Mouse (Mus musculus): ENCODE data around the gene Ptprr. TPM values are rescaled to one million over a fixed set of nuclear protein-coding genes. Genes with fewer than 3 reads are reported as not detected.

Ptprr gene
- polyA plus RNA-seq, 1 experiment from 2014 or later, result 2.9 TPM

DNA sequence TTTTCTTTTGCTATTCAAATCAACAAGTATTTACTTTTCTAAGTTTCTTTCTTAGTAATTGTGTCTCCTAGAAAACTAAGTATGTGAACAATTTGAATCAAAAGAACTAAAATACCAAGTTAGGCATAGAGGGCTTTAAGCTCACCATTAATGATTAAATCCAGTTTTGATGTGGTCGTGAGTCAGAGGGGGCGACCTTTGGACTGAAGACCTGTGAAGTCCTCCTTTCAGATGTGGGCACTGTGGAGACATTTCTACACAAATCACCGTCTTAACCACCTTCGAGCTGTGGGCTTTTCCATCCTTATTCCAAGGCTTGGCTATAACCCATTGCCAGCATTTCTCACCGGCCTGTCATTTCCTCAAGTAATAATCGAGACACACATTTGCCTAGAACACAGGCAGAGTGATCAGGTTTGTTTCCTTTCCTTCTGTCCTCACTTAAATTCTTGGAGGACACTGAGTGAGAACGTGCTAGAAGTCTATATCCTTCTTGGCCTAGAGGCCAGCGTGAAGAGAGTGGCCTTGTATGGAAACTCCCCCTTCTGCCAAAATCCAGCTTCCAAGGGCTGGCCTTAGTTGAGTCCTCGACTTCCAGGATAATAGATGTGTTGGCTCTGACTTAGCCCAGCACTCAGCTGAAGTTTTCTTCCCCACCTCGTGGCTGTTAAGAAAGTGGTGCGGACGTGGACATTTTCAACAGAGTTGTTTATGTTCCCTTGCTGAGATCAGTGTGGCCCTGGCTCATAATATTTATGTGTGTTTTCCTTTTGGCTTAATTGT lies 202.5 kb downstream of the Ptprr start:
- 85% methylated on average over 12 of the region's 12 CpGs for WGBS
- DNase-seq (ENCODE audit: low spot score, missing footprints), result no peak
- no peaks in the 10 kb centered on the region for H3K27me3 ChIP-seq (ENCODE audit: control insufficient read depth, insufficient read depth, low read length)
- no peak overlapping the region for H3K4me3 ChIP-seq (ENCODE audit: low read depth, low read length)
- H3K27ac ChIP-seq (ENCODE audit: low read depth, low read length), result no peak overlapping the region
- H3K9ac ChIP-seq (ENCODE audit: low read length), result no peak overlapping the region
- no peaks in the 10 kb centered on the region for H3K36me3 ChIP-seq (ENCODE audit: control insufficient read depth, insufficient read depth, low read length)
- H3K4me1 ChIP-seq (ENCODE audit: control insufficient read depth, insufficient read depth, low read length), result no peaks in the 10 kb centered on the region
- no peaks in the 10 kb centered on the region for H3K9me3 ChIP-seq (ENCODE audit: control insufficient read depth, low read length)
- ATAC-seq (ENCODE audit: low FRiP score), result no peak
- no peak overlapping the region for H3K4me2 ChIP-seq

DNA sequence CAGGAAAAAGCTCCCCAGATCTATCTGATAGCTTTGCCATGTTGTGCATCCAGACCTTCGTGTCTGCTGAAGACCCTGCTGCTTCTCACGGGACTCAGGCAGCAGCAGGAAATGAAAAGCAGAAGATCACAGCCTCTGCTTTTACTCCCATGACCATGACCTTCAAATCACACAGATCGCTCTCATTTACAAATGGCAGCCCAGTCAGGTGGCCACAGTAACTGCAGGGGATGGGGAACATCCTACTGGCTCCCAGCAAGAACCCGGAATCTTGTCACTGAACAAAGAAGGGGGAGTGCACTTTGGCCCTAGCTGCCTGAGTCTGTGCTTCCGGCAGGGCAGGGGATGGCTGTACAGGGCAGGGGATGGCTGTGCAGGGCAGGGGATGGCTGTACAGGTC lies 217.3 kb downstream of the Ptprr start:
- Histone ChIP-seq H3K27me3 (ENCODE audit: control insufficient read depth, insufficient read depth, low read length) (no peaks in the 10 kb centered on the region), H3K9me3 (ENCODE audit: control insufficient read depth, low read length) (no peaks in the 10 kb centered on the region), H3K4me3 (ENCODE audit: low read depth, low read length) (no peak overlapping the region), H3K36me3 (ENCODE audit: control insufficient read depth, insufficient read depth, low read length) (no peaks in the 10 kb centered on the region), H3K4me1 (ENCODE audit: control insufficient read depth, insufficient read depth, low read length) (no peaks in the 10 kb centered on the region), H3K9ac (ENCODE audit: low read length) (no peak overlapping the region), H3K4me2 (no peak overlapping the region), H3K27ac (ENCODE audit: low read depth, low read length) (no peak overlapping the region)
- no peak for DNase-seq (ENCODE audit: low spot score, missing footprints)
- 58% methylated on average over 5 of the region's 5 CpGs for WGBS
- ATAC-seq (ENCODE audit: low FRiP score), result no peak

DNA sequence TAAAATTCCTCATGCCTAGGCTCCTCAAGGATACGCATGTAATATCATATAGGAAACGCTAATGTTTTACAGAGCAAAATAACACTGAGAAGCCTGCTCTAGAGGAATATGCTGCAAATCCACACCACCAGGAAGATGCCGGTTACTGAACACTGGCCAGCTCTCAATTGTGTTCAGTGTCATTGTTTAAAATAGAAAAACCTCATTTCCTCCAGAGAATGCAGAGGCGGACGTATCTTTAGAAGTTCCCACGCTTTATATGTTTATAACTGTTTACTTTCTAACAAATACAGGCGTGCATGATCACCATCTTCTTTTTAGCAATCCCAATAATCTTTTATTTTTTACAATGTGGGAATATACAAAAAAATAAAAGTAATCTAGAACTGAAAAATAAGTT lies 224.2 kb downstream of the Ptprr start:
- Histone ChIP-seq H3K36me3 (ENCODE audit: control insufficient read depth, insufficient read depth, low read length) (no peaks in the 10 kb centered on the region), H3K27ac (ENCODE audit: low read depth, low read length) (no peak overlapping the region), H3K4me2 (no peak overlapping the region), H3K9me3 (ENCODE audit: control insufficient read depth, low read length) (no peaks in the 10 kb centered on the region), H3K27me3 (ENCODE audit: control insufficient read depth, insufficient read depth, low read length) (no peaks in the 10 kb centered on the region), H3K4me1 (ENCODE audit: control insufficient read depth, insufficient read depth, low read length) (no peaks in the 10 kb centered on the region), H3K4me3 (ENCODE audit: low read depth, low read length) (no peak overlapping the region), H3K9ac (ENCODE audit: low read length) (no peak overlapping the region)
- no peak for DNase-seq (ENCODE audit: low spot score, missing footprints)
- WGBS, result 82% methylated on average over 7 of the region's 7 CpGs
- no peak for ATAC-seq (ENCODE audit: low FRiP score)

DNA sequence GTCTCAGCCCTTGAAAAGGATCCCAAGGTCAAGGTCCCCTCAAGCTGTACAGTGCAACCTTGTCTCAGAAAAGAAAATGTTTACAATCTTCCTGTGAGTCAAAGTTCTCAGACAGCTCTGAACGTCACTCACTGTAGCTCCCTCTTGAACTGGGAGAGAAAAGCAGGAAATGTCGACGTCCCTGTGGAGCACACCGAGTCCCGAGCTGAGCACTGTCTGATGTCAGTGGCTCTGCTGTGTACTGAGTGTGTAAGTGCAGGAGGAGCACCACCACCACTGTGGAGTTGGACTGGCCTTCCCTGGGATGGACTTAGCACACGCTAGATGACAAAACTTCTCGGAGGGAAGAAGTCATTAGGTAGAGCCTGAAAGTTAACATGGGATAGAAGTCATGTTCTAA lies 225.4 kb downstream of the Ptprr start:
- no peaks in the 10 kb centered on the region for H3K36me3 ChIP-seq (ENCODE audit: control insufficient read depth, insufficient read depth, low read length)
- H3K9me3 ChIP-seq (ENCODE audit: control insufficient read depth, low read length), result no peaks in the 10 kb centered on the region
- WGBS, result 72% methylated on average over 7 of the region's 7 CpGs
- H3K4me1 ChIP-seq (ENCODE audit: control insufficient read depth, insufficient read depth, low read length), result no peaks in the 10 kb centered on the region
- no peak overlapping the region for H3K27ac ChIP-seq (ENCODE audit: low read depth, low read length)
- ATAC-seq (ENCODE audit: low FRiP score) (no peak), DNase-seq (ENCODE audit: low spot score, missing footprints) (no peak)
- H3K4me2 ChIP-seq, result no peak overlapping the region
- no peak overlapping the region for H3K4me3 ChIP-seq (ENCODE audit: low read depth, low read length)
- no peaks in the 10 kb centered on the region for H3K27me3 ChIP-seq (ENCODE audit: control insufficient read depth, insufficient read depth, low read length)
- H3K9ac ChIP-seq (ENCODE audit: low read length), result no peak overlapping the region

DNA sequence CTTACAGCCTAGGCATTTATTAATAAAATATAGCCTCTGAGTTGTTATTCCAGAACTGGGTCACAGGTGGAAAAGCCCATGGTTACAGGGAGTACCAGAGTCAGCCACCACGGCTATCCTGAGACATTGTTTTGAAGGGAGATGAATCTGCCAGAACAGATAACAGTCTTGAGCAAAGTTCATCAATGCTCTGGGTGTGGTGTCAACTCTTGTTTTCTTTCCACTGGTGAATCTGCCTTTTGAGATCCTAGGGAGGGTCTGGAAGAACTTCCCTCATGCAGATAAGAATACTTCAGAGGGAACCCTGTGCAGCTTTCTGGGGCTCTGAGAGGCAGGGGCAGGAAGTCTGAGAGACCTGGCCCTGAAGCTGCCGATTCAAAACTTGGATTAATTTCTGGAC lies 227.6 kb downstream of the Ptprr start:
- Histone ChIP-seq H3K4me2 (no peak overlapping the region), H3K27ac (ENCODE audit: low read depth, low read length) (no peak overlapping the region), H3K4me1 (ENCODE audit: control insufficient read depth, insufficient read depth, low read length) (no peaks in the 10 kb centered on the region), H3K27me3 (ENCODE audit: control insufficient read depth, insufficient read depth, low read length) (no peaks in the 10 kb centered on the region), H3K9ac (ENCODE audit: low read length) (no peak overlapping the region), H3K9me3 (ENCODE audit: control insufficient read depth, low read length) (no peaks in the 10 kb centered on the region), H3K4me3 (ENCODE audit: low read depth, low read length) (no peak overlapping the region), H3K36me3 (ENCODE audit: control insufficient read depth, insufficient read depth, low read length) (no peaks in the 10 kb centered on the region)
- no peak for DNase-seq (ENCODE audit: low spot score, missing footprints)
- ATAC-seq (ENCODE audit: low FRiP score), result no peak
- WGBS, result 77% methylated on average over 2 of the region's 2 CpGs

DNA sequence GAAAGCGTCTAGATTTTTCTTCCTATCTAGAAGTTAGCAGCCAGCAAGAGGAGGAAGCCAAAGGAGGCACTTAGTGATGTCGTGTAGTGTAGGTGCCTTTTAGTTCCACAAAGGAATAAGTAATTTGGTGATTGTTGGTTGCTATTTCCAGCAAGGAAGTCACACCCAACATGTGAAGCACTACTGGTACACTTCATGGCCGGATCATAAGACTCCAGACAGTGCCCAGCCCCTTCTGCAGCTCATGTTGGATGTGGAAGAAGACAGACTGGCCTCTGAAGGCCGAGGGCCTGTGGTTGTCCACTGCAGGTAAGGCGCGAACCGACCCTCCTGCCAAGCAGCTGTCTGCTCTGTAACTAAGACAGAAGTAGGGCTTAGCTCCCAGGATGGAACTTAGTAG lies 234.7 kb downstream of the Ptprr start:
- H3K9ac ChIP-seq (ENCODE audit: low read length), result no peak overlapping the region
- no peaks in the 10 kb centered on the region for H3K4me1 ChIP-seq (ENCODE audit: control insufficient read depth, insufficient read depth, low read length)
- ATAC-seq (ENCODE audit: low FRiP score) (no peak), DNase-seq (ENCODE audit: low spot score, missing footprints) (no peak)
- no peak overlapping the region for H3K4me2 ChIP-seq
- no peak overlapping the region for H3K27ac ChIP-seq (ENCODE audit: low read depth, low read length)
- H3K27me3 ChIP-seq (ENCODE audit: control insufficient read depth, insufficient read depth, low read length), result no peaks in the 10 kb centered on the region
- no peaks in the 10 kb centered on the region for H3K36me3 ChIP-seq (ENCODE audit: control insufficient read depth, insufficient read depth, low read length)
- no peaks in the 10 kb centered on the region for H3K9me3 ChIP-seq (ENCODE audit: control insufficient read depth, low read length)
- 90% methylated on average over 7 of the region's 7 CpGs for WGBS
- no peak overlapping the region for H3K4me3 ChIP-seq (ENCODE audit: low read depth, low read length)

DNA sequence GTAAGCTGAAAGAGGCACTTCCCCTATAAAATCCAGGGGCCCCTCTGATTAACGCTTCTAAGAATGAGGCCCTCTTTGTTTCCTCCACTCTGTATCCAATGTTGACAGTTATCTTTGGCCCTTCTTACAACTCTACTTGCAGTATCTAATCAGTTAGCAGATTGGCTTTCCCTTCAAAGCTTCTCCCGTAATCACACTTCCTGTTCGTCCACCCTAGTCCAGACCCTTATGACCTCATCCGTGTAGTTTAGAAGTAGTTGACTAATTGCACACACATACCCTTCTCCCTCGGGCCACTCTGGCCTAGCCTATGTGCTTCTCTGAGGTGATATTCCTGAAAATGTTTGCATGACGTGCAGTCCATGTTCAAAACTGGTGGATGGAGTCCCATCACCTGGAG lies 236.0 kb downstream of the Ptprr start:
- Histone ChIP-seq H3K4me1 (ENCODE audit: control insufficient read depth, insufficient read depth, low read length) (no peaks in the 10 kb centered on the region), H3K4me2 (no peak overlapping the region), H3K36me3 (ENCODE audit: control insufficient read depth, insufficient read depth, low read length) (no peaks in the 10 kb centered on the region), H3K4me3 (ENCODE audit: low read depth, low read length) (no peak overlapping the region), H3K9ac (ENCODE audit: low read length) (no peak overlapping the region), H3K9me3 (ENCODE audit: control insufficient read depth, low read length) (no peaks in the 10 kb centered on the region), H3K27me3 (ENCODE audit: control insufficient read depth, insufficient read depth, low read length) (no peaks in the 10 kb centered on the region), H3K27ac (ENCODE audit: low read depth, low read length) (no peak overlapping the region)
- ATAC-seq (ENCODE audit: low FRiP score) (no peak), DNase-seq (ENCODE audit: low spot score, missing footprints) (no peak)
- WGBS, result 83% methylated on average over 6 of the region's 6 CpGs

DNA sequence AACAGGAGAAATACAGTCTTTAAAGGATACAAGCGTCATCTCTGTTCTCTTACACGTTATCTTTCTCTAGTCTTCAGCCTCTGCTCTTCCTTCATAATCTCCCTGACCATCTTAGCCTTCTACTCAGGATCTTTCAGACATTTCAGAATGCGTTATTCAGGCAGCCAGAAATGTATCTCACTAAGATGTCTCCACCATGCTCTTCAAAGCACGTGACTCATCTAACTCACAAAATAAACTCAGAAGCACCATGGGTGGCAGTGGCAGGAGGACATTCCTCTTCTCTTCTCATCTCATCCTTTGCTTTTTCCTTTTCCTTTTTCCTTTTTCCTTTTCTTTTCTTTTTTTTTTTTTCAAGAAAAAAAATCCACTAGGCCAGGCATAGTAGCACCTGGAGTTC lies 241.3 kb downstream of the Ptprr start:
- 76% methylated on average over 4 of the region's 4 CpGs for WGBS
- Histone ChIP-seq H3K36me3 (ENCODE audit: control insufficient read depth, insufficient read depth, low read length) (no peaks in the 10 kb centered on the region), H3K4me3 (ENCODE audit: low read depth, low read length) (no peak overlapping the region), H3K4me2 (no peak overlapping the region), H3K4me1 (ENCODE audit: control insufficient read depth, insufficient read depth, low read length) (no peaks in the 10 kb centered on the region), H3K9me3 (ENCODE audit: control insufficient read depth, low read length) (no peaks in the 10 kb centered on the region), H3K9ac (ENCODE audit: low read length) (no peak overlapping the region), H3K27me3 (ENCODE audit: control insufficient read depth, insufficient read depth, low read length) (no peaks in the 10 kb centered on the region), H3K27ac (ENCODE audit: low read depth, low read length) (no peak overlapping the region)
- DNase-seq (ENCODE audit: low spot score, missing footprints) (no peak), ATAC-seq (ENCODE audit: low FRiP score) (no peak)

DNA sequence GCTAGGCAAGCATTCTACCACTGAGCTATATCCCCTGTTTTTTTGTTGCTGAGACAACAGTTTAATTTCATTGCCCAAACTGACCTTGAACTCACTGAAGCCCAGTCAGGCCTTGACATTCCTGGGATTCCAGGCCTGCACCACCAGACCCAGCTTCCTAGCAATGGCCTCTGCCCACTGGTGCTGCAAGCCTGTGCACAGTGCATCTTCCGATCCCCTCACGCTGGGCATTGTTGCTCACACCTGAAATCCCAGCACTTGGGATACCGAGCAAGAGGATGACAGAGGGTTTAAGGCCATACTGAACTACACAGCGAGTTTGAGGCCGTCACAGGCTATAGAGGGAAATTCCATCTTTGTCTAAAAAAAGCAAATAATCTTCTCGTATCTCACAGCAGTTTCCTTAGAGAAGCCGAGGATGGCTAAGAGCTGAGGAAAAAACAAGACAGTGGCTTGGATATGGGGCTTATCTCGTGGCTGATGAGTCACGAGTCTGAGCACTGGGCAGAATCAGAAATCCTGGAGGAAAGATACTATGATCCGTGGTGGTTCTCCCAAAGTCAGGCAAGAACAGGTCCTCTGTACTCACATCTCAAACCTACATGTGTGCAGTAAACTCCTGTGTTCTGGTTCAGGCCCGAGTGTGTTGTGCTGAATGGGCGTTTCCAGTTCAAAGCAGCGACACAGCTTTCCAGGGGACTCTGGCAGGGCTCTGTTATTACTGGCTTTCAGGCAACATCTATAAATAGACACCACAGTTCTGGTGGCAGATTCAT lies 242.8 kb downstream of the Ptprr start:
- DNase-seq (ENCODE audit: low spot score, missing footprints), result no peak
- Histone ChIP-seq H3K36me3 (ENCODE audit: control insufficient read depth, insufficient read depth, low read length) (no peaks in the 10 kb centered on the region), H3K9me3 (ENCODE audit: control insufficient read depth, low read length) (no peaks in the 10 kb centered on the region), H3K4me1 (ENCODE audit: control insufficient read depth, insufficient read depth, low read length) (no peaks in the 10 kb centered on the region), H3K27me3 (ENCODE audit: control insufficient read depth, insufficient read depth, low read length) (no peaks in the 10 kb centered on the region), H3K9ac (ENCODE audit: low read length) (no peak overlapping the region), H3K4me2 (no peak overlapping the region), H3K4me3 (ENCODE audit: low read depth, low read length) (no peak overlapping the region), H3K27ac (ENCODE audit: low read depth, low read length) (no peak overlapping the region)
- ATAC-seq (ENCODE audit: low FRiP score), result no peak
- 72% methylated on average over 13 of the region's 13 CpGs for WGBS

Measured in midbrain, embryonic 11.5 days (tissue).